Mouse (Mus musculus): ENCODE results near the gene Gm17087. TPM values are rescaled to one million over a fixed set of nuclear protein-coding genes. Genes with fewer than 3 reads are reported as not detected.

Gene Gm17087
- polyA plus RNA-seq, 1 experiment from 2014 or later: not detected

DNA sequence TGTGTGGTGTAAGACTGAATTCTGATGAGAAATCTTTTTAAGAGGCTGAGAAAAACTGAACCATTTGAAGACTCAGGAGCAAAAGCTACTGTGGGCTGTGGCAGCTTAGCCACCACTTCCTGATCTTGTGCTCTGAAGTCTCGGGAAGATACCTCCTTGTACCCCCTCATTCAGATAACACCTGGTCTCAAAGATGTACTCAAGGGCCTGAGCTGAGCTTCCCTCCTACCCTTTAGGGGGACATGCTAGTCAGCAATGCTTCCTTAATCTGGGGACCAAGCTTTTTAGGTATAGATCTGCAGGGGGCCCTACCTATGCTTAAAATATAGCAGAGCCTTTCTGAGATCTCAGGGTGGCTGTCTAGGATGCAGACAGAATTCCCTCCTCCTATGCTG, 3.9 kb downstream of the Gm17087 start:
- no peak for ATAC-seq (replicated peaks; ENCODE audit: insufficient number of reproducible peaks, insufficient read depth, low FRiP score, low read depth)
- Histone ChIP-seq H3K27ac (no peak overlapping the region), H3K9ac (no peak overlapping the region), H3K4me3 (no peak overlapping the region), H3K4me2 (no peak overlapping the region), H3K4me1 (replicated peaks) (no peaks in the 10 kb centered on the region), H3K27me3 (no peaks in the 10 kb centered on the region), H3K9me3 (replicated peaks) (no peaks in the 10 kb centered on the region), H3K36me3 (no peaks in the 10 kb centered on the region)
- 39% methylated on average over 1 of the region's 1 CpGs for WGBS

DNA sequence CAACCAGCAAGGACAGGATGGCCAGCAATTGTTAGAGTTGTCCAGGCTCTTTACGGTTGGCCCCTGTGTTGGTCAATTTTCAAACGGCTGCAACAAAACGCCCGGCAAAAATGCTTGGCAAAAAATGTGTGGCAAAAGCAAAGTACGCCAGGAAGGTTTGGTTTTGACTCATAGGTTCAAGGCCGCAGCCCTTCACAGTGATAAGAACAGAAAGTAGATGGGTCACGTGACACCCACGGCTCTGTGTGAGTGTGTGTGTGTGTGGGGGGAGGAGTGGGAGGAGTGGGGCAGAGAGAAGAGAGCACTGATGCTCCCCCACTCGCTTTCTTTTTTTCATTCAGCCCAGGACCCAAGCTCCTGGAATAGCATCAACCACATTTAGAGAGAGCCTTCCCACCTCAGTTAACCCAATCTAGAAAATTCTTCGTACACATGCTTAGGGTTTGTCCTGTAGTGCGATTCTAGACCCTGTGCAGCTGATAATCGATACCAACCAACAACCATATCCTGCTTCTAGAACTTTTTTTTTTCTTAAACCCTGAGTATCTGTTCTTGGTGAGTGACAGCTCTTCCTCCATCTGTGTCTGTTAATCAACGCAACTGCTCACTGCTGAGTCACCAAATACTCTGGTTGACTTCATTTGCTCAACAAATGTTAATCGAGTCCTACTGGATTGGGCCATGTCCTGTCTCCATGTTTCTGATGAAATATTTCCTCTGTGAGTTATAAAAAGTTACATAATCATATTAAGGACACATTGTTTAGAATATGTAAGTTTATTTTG, 4.5 kb downstream of the Gm17087 start:
- Histone ChIP-seq H3K27ac (no peak overlapping the region), H3K4me1 (replicated peaks) (no peaks in the 10 kb centered on the region), H3K4me3 (no peak overlapping the region), H3K9me3 (replicated peaks) (no peaks in the 10 kb centered on the region), H3K27me3 (no peaks in the 10 kb centered on the region), H3K4me2 (no peak overlapping the region), H3K9ac (no peak overlapping the region), H3K36me3 (no peaks in the 10 kb centered on the region)
- 70% methylated on average over 14 of the region's 14 CpGs for WGBS
- ATAC-seq (replicated peaks; ENCODE audit: insufficient number of reproducible peaks, insufficient read depth, low FRiP score, low read depth): no peak

DNA sequence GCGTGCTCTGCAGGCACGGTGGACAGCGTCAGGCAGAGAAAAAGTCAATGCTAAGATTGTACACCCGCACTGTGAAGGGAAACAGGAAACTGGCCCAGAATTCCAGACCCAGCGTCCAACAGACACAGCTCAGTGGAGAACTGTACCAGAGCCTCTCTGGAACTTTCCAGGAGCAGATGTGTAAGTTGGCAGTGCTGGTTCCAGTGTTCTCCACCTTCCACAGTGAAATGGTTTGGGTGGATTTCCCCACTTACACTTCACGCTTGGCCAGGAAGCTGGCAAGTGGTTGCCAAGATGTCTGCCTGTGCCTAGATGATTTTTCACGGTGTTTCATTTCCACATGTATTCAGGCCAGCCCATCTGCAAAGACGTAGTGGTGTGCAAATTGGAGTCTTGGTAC, 8.8 kb downstream of the Gm17087 start:
- 71% methylated on average over 8 of the region's 8 CpGs for WGBS
- no peak for ATAC-seq (replicated peaks; ENCODE audit: insufficient number of reproducible peaks, insufficient read depth, low FRiP score, low read depth)

DNA sequence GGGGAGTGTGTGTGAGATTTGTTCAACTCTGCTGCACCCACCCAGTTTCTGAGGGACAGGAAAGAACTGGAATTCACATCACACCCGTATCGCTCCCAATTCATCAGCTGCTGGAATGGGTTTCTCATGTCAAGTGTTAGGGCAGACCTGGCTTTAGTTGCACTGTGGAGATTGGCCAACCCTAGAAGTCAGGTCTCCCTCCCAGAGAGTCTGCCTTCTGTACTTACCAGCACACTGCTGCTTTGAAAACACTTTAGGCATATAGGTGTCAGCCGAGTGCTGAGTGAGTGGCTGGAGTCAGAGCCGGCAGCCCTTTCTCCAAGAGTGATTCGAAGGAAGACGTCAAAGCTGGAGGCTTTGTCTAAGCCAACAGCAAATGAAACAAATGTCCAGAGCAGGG, 10.5 kb downstream of the Gm17087 start:
- H3K36me3 ChIP-seq: no peaks in the 10 kb centered on the region
- H3K9me3 ChIP-seq (replicated peaks): no peaks in the 10 kb centered on the region
- 43% methylated on average over 6 of the region's 6 CpGs for WGBS
- H3K4me3 ChIP-seq: no peak overlapping the region
- H3K4me1 ChIP-seq (replicated peaks): peaks cover 19% of the 10 kb centered on the region
- peak; percentile 56; the same call in 1 of the 2 replicates for ATAC-seq (replicated peaks; ENCODE audit: insufficient number of reproducible peaks, insufficient read depth, low FRiP score, low read depth)
- no peak overlapping the region for H3K9ac ChIP-seq
- peak overlapping the region; percentile 42; the same call in 1 of the 2 replicates for H3K27ac ChIP-seq
- H3K27me3 ChIP-seq: no peaks in the 10 kb centered on the region
- H3K4me2 ChIP-seq: 0 out of 2 replicates have a peak overlapping the region, but pooled peaks have one; percentile 4

More for the DNA sequence above, 8.8 kb downstream of the Gm17087 start:
- H3K27me3 ChIP-seq: no peaks in the 10 kb centered on the region
- H3K4me3 ChIP-seq: no peak overlapping the region
- no peak overlapping the region for H3K4me2 ChIP-seq
- no peaks in the 10 kb centered on the region for H3K36me3 ChIP-seq
- peaks cover 11% of the 10 kb centered on the region for H3K4me1 ChIP-seq (replicated peaks)
- no peak overlapping the region for H3K9ac ChIP-seq
- no peaks in the 10 kb centered on the region for H3K9me3 ChIP-seq (replicated peaks)
- no peak overlapping the region for H3K27ac ChIP-seq

DNA sequence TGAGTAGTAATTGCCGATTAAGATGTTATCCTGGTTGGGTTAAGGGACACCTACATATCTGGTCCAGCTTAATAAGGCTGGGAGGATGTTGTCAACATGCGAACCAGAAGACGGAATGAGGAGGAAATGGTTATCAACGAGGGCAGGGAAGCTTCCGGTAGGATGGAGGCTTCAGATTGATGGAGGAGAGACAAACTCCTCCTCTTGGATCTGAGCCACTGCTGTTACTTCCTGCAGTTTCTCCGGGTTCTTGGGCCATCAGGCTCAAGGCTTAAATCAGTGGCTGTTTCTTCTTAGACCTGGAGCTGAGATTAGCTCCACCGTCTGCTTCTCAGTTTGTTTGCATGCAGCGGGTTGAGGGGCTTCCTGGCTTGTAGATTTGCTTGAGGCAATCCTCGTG, 11.0 kb downstream of the Gm17087 start:
- 55% methylated on average over 9 of the region's 9 CpGs for WGBS
- Histone ChIP-seq H3K4me2 (0 out of 2 replicates have a peak overlapping the region, but pooled peaks have one; percentile 4), H3K9me3 (replicated peaks) (no peaks in the 10 kb centered on the region), H3K9ac (no peak overlapping the region), H3K27ac (peak overlapping the region; percentile 42; the same call in 1 of the 2 replicates), H3K4me1 (replicated peaks) (peaks cover 19% of the 10 kb centered on the region), H3K36me3 (no peaks in the 10 kb centered on the region), H3K27me3 (no peaks in the 10 kb centered on the region), H3K4me3 (no peak overlapping the region)
- no peak for ATAC-seq (replicated peaks; ENCODE audit: insufficient number of reproducible peaks, insufficient read depth, low FRiP score, low read depth)

DNA sequence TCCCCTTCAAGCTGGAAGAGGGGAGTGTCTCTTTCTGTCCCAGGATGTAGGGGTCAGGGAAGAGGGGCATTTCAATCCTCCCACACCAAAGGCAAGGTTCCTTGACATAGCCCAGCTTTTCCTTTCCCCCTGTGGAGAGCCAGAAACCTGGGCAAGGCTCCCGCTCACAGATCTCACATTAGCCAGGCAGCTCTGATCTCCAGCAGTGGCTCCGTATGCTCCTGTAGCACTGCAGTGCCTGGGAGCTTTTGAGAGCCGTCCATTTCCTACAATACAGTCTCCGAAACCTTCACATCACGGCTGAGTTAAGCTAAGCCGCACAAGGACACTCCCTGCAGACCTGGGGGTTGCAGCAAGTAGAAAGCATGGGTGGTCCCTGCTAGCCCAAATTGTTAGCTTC, 12.5 kb downstream of the Gm17087 start:
- no peak overlapping the region for H3K4me2 ChIP-seq
- H3K27me3 ChIP-seq: no peaks in the 10 kb centered on the region
- H3K4me3 ChIP-seq: no peak overlapping the region
- H3K36me3 ChIP-seq: no peaks in the 10 kb centered on the region
- ATAC-seq (replicated peaks; ENCODE audit: insufficient number of reproducible peaks, insufficient read depth, low FRiP score, low read depth): no peak
- peaks cover 19% of the 10 kb centered on the region for H3K4me1 ChIP-seq (replicated peaks)
- H3K9me3 ChIP-seq (replicated peaks): no peaks in the 10 kb centered on the region
- 83% methylated on average over 6 of the region's 6 CpGs for WGBS
- H3K27ac ChIP-seq: no peak overlapping the region
- no peak overlapping the region for H3K9ac ChIP-seq

DNA sequence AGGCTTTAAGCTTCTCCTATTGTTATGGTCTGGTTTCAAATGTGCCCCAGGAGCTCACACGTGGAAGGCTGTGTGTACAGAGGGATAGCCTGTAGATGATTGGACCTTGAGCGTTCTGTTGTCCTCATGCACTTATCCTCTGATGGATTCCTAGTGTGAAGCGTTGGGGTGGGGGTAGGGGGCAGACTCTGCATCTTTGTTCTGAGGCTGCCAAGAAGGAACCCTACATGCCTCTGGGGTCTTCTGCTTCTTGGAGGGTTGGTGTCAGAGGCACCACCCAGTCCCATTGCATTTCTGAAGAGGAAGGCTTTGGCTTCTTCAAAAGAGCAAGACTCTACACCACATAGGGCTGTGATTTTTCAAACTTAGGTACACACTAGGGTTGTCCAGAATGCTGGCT, 13.1 kb downstream of the Gm17087 start:
- no peaks in the 10 kb centered on the region for H3K36me3 ChIP-seq
- no peak overlapping the region for H3K4me3 ChIP-seq
- no peak overlapping the region for H3K4me2 ChIP-seq
- H3K27ac ChIP-seq: no peak overlapping the region
- H3K9me3 ChIP-seq (replicated peaks): no peaks in the 10 kb centered on the region
- H3K4me1 ChIP-seq (replicated peaks): peaks cover 19% of the 10 kb centered on the region
- ATAC-seq (replicated peaks; ENCODE audit: insufficient number of reproducible peaks, insufficient read depth, low FRiP score, low read depth): no peak
- 77% methylated on average over 3 of the region's 3 CpGs for WGBS
- H3K27me3 ChIP-seq: no peaks in the 10 kb centered on the region
- H3K9ac ChIP-seq: no peak overlapping the region

DNA sequence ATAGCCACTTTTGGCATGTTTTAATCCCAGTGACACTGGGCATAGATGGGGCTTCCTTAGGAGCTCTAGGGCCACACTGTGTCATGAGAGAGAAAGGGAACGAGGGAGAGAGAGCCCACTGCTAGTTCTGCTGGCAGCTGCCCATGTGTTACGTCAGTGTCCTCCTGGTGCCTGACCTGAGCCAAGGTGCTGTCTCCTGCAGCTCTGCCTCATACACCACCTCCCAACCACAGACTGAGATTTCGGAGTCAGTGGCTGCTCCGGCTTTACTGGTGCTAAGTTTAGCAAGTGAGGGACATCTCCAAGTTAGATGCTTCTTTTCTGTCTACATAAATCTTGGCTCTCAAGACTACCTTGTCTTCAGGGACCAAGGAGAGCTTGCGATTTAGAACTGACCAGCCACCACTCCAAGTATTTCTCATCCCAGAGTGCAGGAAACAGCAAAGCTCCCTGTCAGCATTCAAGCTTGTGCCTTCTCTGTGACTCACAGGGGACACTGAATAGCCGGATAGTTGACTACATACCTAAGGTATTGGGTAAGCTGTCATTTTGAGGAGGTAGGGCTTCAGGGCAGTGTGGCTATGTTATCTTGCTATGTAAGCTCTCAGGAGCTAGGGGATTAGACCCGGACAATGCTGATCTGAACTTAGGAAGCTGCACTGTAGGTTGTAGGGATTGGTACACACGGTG, 14.3 kb downstream of the Gm17087 start:
- ATAC-seq (replicated peaks; ENCODE audit: insufficient number of reproducible peaks, insufficient read depth, low FRiP score, low read depth): 0 out of 2 replicates have a peak, but pooled peaks have one; percentile 17
- peak overlapping the region; percentile 10 for H3K4me2 ChIP-seq
- WGBS: 37% methylated on average over 8 of the region's 8 CpGs
- H3K4me3 ChIP-seq: no peak overlapping the region
- peaks cover 19% of the 10 kb centered on the region for H3K4me1 ChIP-seq (replicated peaks)
- H3K9ac ChIP-seq: no peak overlapping the region
- no peaks in the 10 kb centered on the region for H3K36me3 ChIP-seq
- H3K27ac ChIP-seq: peak overlapping the region; percentile 43; the same call in 1 of the 2 replicates
- H3K27me3 ChIP-seq: no peaks in the 10 kb centered on the region
- H3K9me3 ChIP-seq (replicated peaks): no peaks in the 10 kb centered on the region

DNA sequence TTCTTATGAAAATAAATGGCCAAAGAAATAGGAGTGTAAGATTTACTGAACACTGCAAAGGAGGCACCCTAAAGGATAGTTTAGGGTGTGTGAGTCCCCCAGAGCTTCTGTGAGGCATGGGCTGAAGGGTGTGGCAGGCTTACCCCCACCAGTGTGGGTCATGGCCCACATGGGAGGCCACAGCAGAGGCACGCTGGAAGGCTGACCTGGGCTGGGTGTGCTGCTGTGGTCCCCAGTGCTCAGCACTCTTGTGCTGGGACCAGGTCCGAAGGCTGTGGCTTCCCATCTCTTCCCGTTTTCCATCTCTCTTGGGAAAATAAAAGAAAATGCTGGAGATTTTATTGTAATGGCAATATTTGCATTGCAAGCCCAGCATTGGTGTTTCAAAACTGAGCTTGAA, 15.1 kb downstream of the Gm17087 start:
- H3K4me2 ChIP-seq: no peak overlapping the region
- no peaks in the 10 kb centered on the region for H3K9me3 ChIP-seq (replicated peaks)
- no peak overlapping the region for H3K9ac ChIP-seq
- H3K27me3 ChIP-seq: no peaks in the 10 kb centered on the region
- no peak overlapping the region for H3K27ac ChIP-seq
- no peaks in the 10 kb centered on the region for H3K36me3 ChIP-seq
- no peak overlapping the region for H3K4me3 ChIP-seq
- ATAC-seq (replicated peaks; ENCODE audit: insufficient number of reproducible peaks, insufficient read depth, low FRiP score, low read depth): no peak
- peaks cover 19% of the 10 kb centered on the region for H3K4me1 ChIP-seq (replicated peaks)
- 85% methylated on average over 3 of the region's 3 CpGs for WGBS

DNA sequence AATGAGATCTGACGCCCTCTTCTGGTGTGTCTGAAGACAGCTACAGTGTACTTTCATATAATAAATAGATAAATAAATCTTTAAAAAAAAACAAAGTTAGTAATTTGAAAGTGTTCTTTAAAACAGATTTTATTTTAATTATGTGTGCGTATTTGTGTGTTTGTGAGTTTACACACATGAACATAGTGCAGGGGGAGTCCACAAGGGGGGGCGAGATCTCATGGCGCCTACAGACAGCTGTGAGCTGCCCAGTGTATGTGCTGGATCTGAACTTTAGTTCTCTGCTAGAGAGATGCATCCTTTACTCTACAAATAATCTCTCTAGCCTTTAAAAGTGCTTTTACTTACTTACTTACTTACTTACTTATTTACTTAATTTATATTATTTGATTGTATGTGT, 18.0 kb downstream of the Gm17087 start:
- Histone ChIP-seq H3K27me3 (no peaks in the 10 kb centered on the region), H3K4me2 (no peak overlapping the region), H3K36me3 (no peaks in the 10 kb centered on the region), H3K9ac (no peak overlapping the region), H3K9me3 (replicated peaks) (no peaks in the 10 kb centered on the region), H3K4me1 (replicated peaks) (peaks cover 8% of the 10 kb centered on the region; the same call in 1 of the 2 replicates), H3K4me3 (no peak overlapping the region), H3K27ac (no peak overlapping the region)
- ATAC-seq (replicated peaks; ENCODE audit: insufficient number of reproducible peaks, insufficient read depth, low FRiP score, low read depth): no peak
- WGBS: 85% methylated on average over 4 of the region's 4 CpGs

DNA sequence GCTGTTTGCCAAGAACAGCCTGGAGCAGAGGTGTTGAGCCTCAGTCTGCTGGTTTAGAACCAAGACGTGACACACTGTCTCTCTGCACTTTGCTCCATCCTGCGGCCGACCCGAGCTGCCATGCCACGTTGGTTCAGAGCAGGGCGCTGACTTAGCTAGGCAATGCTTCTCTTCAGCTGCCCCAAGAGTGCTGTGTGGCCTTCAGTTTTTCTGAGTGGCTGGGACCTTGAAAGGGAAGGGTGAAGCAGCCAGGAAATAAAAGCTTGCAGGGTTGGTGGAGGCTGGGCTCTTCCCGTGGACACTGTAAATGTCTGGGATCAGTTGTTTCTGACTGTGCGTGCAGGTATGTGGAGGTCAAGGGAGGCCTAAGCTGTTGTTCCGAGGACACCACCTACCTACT, 20.4 kb downstream of the Gm17087 start:
- H3K27me3 ChIP-seq: no peaks in the 10 kb centered on the region
- 74% methylated on average over 9 of the region's 9 CpGs for WGBS

More for the DNA sequence above, 20.4 kb downstream of the Gm17087 start:
- no peaks in the 10 kb centered on the region for H3K36me3 ChIP-seq
- ATAC-seq (replicated peaks; ENCODE audit: insufficient number of reproducible peaks, insufficient read depth, low FRiP score, low read depth): no peak
- no peak overlapping the region for H3K27ac ChIP-seq
- no peaks in the 10 kb centered on the region for H3K9me3 ChIP-seq (replicated peaks)
- H3K4me1 ChIP-seq (replicated peaks): no peaks in the 10 kb centered on the region
- no peak overlapping the region for H3K4me3 ChIP-seq
- H3K9ac ChIP-seq: no peak overlapping the region
- H3K4me2 ChIP-seq: no peak overlapping the region

Measured in heart, embryonic 15.5 days (tissue).